Mouse (Mus musculus): ENCODE data around the gene Gm20422.
"Not testable (repeated sequence)": the region's sequence is repeated elsewhere in the genome, so short reads cannot be mapped to it uniquely, and the experiment has no call there.

Gm20422 gene

DNA sequence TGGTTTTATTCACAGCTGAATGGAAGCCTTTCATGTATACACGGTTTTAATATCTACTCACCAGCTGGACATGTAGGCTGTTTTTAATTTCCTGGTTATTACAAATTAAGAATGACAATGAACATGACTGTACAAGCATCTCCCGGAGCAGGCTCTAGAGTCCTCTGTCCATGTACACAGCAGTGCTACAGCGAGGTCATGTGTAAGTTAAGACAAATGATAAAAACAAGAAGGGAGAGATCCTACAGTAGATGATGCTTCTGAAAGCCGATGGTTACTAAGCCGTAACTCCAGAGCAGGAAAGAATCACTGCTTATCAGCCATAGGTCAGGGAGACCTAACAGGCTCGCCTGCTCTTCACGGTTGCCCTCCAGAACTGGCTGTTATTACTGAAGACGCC is 61.2 kb downstream of the Gm20422 start:
- no peak for DNase-seq (ENCODE audit: low read depth, low spot score)

DNA sequence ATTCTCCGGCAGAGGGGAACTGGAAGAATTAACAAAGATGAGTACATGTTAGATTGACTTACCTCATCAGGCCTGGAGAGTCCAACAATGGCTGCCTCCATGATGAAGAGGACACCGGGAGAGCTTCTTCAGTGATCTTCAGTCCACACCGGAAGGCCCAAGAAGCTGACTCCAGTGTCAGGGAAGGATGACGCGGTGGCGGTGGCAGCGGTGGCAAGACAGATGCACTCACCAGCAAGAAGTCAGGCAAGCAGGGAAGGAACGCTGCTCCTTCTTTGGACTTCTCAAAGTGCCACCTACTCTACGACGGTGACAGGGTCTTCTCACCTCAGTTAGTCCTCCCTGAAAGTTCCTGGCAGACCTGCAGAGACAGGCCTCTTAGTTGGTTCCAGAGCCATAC is 64.1 kb downstream of the Gm20422 start, which contains the start of gene Zfp869:
Gene Zfp869, minus strand, starts transcription at position 101 of the 400 bp plus-strand sequence.
- not testable (repeated sequence) for DNase-seq (ENCODE audit: low read depth, low spot score)

DNA sequence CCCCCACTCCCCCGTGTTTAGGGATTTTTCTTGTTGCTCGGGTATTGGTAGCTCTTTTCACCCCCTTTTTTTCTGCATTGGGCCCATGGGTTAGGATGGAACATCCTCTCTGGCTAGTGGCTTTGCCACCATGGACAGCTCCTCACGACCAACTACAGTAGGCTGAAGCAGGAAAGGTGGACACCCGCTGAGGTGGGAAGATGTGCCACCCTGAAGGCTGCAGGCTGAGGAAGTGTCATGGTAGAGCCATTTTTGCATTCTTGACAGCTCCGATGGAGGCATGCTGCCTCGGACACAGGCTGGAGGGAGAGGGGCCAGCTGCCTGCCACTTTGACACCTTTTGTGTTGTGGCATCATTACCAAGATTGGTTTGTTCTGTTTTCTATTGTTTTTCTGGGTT is 72.9 kb downstream of the Gm20422 start:
- peak; percentile 65 for DNase-seq (ENCODE audit: low read depth, low spot score)

All from ES-CJ7 (cell line).